Mouse (Mus musculus) left cerebral cortex, adult 2 months (tissue): Measurements from ENCODE around the gene Rho. TPM values are rescaled to one million over a fixed set of nuclear protein-coding genes. Genes with fewer than 3 reads are reported as not detected.
A peak's percentile ranks its signal among the peaks of the same experiment; 100 is the strongest.

ENCODE experiments used
- DNase-seq, 2 experiments: peaks; one replicate each; pipeline ENCODE4 v3.0.0; 2021 to 2022; ENCODE audit warnings: low spot score in 2 of 2, mixed read lengths in 1 of 2; ENCODE audit errors: extremely low spot score in 1 of 2
- H3K27ac ChIP-seq: fragments of 200-600 bp; 2 replicates; pipeline ENCODE4 v1.8.1; 2022
- H3K4me3 ChIP-seq: fragments of 200-600 bp; 2 replicates; pipeline ENCODE4 v1.8.1; 2022
- CTCF ChIP-seq: fragments of 200-600 bp; IDR thresholded peaks from 2 replicates; pipeline ENCODE4 v1.8.1; 2022; ENCODE audit warnings: antibody characterized with exemption, mild to moderate bottlenecking, moderate library complexity
- intact Hi-C: fragments of 180-260 bp; cut with DNase I; formaldehyde crosslinking; loops from one replicate; pipeline ENCODE4 v1.15.1; 2025
- total RNA-seq, 2 experiments: library from RNA; stranded (reverse); gene quantifications; 2 replicates each; pipeline ENCODE4 v1.2.3; 2021

The Rho gene
- total RNA-seq, 2 experiments from 2014 or later = 0.56 to 0.79 TPM

- no peak for TF ChIP-seq CTCF
- no peak overlapping the region for H3K4me3 ChIP-seq
- intact Hi-C loops = no loop called here
- H3K27ac ChIP-seq = peak overlapping the region; percentile 86
- no peak for DNase-seq
Observed at GRCm38 (mm10) chr6:115916611-115917010, 14.9 kb upstream of the Rho start.

DNA sequence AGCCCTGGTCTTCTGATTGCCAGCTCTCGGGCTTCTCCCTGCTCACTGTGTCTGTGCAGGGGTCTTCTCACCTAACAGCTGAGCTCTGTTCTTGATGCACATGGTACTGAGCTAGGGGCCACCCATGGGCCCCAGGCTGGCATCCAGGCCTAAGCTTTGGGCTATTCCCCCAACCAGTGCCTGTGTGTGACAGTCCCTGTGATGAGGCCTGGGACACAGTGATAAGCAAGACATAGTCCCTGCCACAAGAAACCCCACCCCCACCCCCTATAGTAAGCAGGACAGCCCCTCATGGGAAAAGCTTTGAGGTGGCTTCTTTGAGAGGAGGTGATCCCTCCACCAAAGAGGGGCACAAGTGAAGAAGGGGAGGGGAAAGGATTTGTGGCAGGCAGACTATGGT, 12.9 kb upstream of the Rho start:
- Histone ChIP-seq H3K27ac (no peak overlapping the region), H3K4me3 (no peak overlapping the region)
- DNase-seq = no peak
- no peak for TF ChIP-seq CTCF
- intact Hi-C loops = no loop called here

- no peak for TF ChIP-seq CTCF
- no peak for DNase-seq
- no peak overlapping the region for H3K4me3 ChIP-seq
- no peak overlapping the region for H3K27ac ChIP-seq
- intact Hi-C loops = no loop called here
Observed at GRCm38 (mm10) chr6:115919876-115920275, 11.7 kb upstream of the Rho start.

- intact Hi-C loops = no loop called here
- DNase-seq = no peak
- no peak for TF ChIP-seq CTCF
- no peak overlapping the region for H3K27ac ChIP-seq
- no peak overlapping the region for H3K4me3 ChIP-seq
Observed at GRCm38 (mm10) chr6:115924829-115925228, 6.7 kb upstream of the Rho start.

DNA sequence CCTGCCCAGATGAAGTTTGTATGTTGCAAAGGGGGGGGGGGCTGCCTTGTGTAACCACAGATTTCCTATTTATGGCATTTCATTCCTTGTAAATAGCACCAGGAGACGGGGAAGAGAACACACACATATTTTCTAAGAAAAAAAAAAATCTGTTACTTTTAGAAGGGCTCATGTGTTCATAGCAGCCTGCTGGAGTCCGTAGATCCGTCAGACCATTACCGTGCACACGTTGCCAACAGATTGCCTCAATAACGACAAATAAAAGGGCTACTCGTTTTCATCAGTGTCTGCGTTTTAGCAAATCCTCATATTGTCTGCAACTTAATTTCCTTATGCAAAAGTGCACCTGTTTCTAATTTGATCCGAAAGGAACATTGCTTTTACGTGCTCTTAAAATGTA, 5.1 kb upstream of the Rho start:
- no peak overlapping the region for H3K4me3 ChIP-seq
- intact Hi-C loops = no loop called here
- TF ChIP-seq CTCF = no peak
- H3K27ac ChIP-seq = no peak overlapping the region
- no peak for DNase-seq

- TF ChIP-seq CTCF = no peak
- Histone ChIP-seq H3K27ac (no peak overlapping the region), H3K4me3 (no peak overlapping the region)
- intact Hi-C loops = no loop called here
- DNase-seq = no peak
Observed at GRCm38 (mm10) chr6:115927292-115928242, 4.0 kb upstream of the Rho start.

DNA sequence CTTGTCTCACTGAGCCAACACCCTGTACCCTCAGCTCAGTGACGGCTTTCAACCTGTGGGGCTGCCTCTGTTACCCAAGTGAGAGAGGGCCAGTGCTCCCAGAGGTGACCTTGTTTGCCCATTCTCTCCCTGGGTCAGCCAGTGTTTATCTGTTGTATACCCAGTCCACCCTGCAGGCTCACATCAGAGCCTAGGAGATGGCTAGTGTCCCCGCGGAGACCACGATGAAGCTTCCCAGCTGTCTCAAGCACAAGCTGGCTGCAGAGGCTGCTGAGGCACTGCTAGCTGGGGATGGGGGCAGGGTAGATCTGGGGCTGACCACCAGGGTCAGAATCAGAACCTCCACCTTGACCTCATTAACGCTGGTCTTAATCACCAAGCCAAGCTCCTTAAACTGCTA, 1.5 kb upstream of the Rho start:
- no peak overlapping the region for H3K27ac ChIP-seq
- H3K4me3 ChIP-seq = no peak overlapping the region
- no peak for TF ChIP-seq CTCF
- intact Hi-C loops = no loop called here
- DNase-seq = no peak

GRCm38 (mm10) chr6:115932391-115932790, 843 bp downstream of the Rho start:
- TF ChIP-seq CTCF = no peak
- intact Hi-C loops = no loop called here
- DNase-seq = no peak
- H3K27ac ChIP-seq = no peak overlapping the region
- H3K4me3 ChIP-seq = no peak overlapping the region

DNA sequence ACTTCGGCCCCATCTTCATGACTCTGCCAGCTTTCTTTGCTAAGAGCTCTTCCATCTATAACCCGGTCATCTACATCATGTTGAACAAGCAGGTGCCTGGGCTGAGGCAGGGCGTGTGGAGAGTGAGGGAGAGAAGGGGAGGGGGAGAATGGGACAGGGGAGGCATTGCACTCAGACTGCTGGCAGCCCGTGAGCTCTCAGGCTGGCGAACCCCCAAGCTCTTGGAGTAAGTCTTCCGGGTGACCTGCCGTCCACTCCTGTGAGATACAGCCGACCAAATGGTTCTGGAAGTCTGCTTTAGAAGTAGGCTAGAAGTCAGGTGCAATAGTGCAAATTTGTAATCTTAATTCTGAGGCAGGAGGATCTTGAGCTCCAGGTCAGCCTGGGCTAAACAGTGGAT, 4.0 kb downstream of the Rho start:
- Histone ChIP-seq H3K27ac (no peak overlapping the region), H3K4me3 (no peak overlapping the region)
- TF ChIP-seq CTCF = no peak
- DNase-seq = no peak
- intact Hi-C loops = no loop called here

DNA sequence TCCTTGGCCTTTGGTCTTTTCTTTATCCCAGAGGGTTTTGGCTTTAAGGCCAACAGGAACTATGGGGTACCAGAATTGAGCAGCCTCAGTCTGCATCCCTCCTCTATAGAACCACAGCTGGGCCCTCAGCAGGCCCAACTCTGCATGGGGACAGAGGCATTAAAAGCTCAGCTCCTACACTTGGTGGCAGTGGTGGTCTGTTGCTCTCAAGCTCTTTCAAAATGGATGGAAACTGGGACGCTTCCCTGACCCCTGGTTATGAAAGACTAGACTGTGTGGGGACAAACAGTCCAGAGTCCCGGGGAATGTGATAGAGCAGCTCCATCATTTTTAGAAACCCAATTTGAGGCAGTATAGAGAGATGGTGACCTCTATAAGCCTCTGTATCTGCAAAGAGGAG, 6.5 kb downstream of the Rho start:
- no peak for TF ChIP-seq CTCF
- H3K27ac ChIP-seq = no peak overlapping the region
- intact Hi-C loops = no loop called here
- no peak for DNase-seq
- no peak overlapping the region for H3K4me3 ChIP-seq

DNA sequence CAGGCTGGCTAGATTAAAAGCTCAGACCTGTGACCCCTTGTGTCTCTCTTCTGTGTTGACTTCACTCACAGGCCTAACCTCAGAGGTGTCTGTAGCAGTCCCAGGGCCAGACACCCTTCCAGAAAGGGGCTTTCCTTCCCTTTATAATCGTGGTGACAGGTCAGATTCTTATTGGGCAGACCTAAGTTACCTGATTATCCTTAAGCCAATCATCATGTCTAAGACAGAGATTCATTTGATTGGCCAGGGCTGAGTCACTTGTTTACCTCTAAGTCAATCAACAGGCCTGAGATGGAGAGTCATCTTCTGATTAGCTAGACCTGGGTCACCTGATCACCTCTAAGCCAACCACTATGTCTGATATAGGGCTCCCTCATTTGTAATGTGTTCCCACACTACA, 7.2 kb downstream of the Rho start:
- TF ChIP-seq CTCF = no peak
- no peak overlapping the region for H3K27ac ChIP-seq
- intact Hi-C loops = no loop called here
- DNase-seq = no peak
- H3K4me3 ChIP-seq = no peak overlapping the region

DNA sequence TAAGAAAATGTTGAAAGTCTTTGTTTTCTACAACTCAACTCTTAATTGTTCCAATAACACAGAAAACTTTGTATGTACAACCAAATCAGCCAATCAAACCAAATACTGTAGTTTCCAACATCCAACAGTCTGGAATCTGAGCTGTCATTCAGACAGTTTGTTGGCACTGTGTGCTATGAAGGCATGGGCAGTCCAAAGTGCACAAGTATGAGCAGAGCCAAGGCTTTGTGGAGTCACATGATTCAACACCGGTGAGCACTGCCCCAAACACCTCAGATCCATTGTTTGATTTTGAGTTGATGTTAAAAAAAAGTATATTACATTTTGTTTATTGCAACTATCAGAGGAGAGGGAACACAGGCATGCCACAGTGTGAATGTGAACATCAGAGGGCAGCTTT, 9.1 kb downstream of the Rho start:
- no peak for DNase-seq
- TF ChIP-seq CTCF = no peak
- Histone ChIP-seq H3K4me3 (no peak overlapping the region), H3K27ac (no peak overlapping the region)
- intact Hi-C loops = no loop called here

DNA sequence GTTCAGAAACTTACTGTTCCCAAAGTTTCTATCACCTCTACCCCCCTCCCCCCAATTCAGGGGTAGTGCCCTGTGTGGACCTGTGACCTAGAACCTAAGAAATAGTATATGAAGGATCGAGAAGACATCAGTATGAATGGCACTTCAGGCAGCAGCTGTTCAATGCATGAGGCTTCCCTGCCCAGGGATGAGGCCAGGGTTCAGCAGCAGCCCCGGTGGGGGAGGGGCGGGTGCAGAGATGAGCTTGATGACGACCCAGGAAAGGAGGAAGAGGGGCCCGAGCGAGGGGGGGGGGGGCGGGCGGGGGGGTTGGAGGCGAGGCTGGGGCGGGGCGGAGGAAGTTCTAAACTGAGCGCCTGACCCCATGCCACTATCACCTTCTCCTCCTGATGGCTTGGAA, 9.6 kb downstream of the Rho start:
- intact Hi-C loops = no loop called here
- no peak for DNase-seq
- H3K27ac ChIP-seq = no peak overlapping the region
- no peak for TF ChIP-seq CTCF
- H3K4me3 ChIP-seq = no peak overlapping the region
